Mouse (Mus musculus): ENCODE measurements around the gene Gcnt3.
A peak's percentile ranks its signal among the peaks of the same experiment; 100 is the strongest.

Gcnt3 gene

GRCm38 (mm10) chr9:70007506-70008248 is 30.2 kb downstream of the Gcnt3 start:
- no peak for DNase-seq (ENCODE audit: extremely low spot score, low read depth, low spot score)

- DNase-seq (ENCODE audit: extremely low spot score, low read depth, low spot score), result no peak
Observed at GRCm38 (mm10) chr9:70006984-70007383, 30.9 kb downstream of the Gcnt3 start.

- no peak for DNase-seq (ENCODE audit: extremely low spot score, low read depth, low spot score)
Observed at GRCm38 (mm10) chr9:70003516-70003915, 34.4 kb downstream of the Gcnt3 start.

- DNase-seq (ENCODE audit: extremely low spot score, low read depth, low spot score), result no peak
Observed at GRCm38 (mm10) chr9:69999318-69999717, 38.6 kb downstream of the Gcnt3 start.

GRCm38 (mm10) chr9:69994547-69994946 is 43.3 kb downstream of the Gcnt3 start:
- DNase-seq (ENCODE audit: extremely low spot score, low read depth, low spot score), result no peak

GRCm38 (mm10) chr9:69993479-69993878 is 44.4 kb downstream of the Gcnt3 start:
- no peak for DNase-seq (ENCODE audit: extremely low spot score, low read depth, low spot score)

GRCm38 (mm10) chr9:69992841-69993277 is 45.0 kb downstream of the Gcnt3 start:
- DNase-seq (ENCODE audit: extremely low spot score, low read depth, low spot score), result no peak

- DNase-seq (ENCODE audit: extremely low spot score, low read depth, low spot score), result no peak
Observed at GRCm38 (mm10) chr9:69990346-69990745, 47.5 kb downstream of the Gcnt3 start.

- DNase-seq (ENCODE audit: extremely low spot score, low read depth, low spot score), result peak; percentile 57
Observed at GRCm38 (mm10) chr9:69989303-69990121, 48.4 kb downstream of the Gcnt3 start, which contains the start of gene Bnip2. Gene Bnip2, plus strand, starts transcription at chr9:69989466.

- no peak for DNase-seq (ENCODE audit: extremely low spot score, low read depth, low spot score)
Observed at GRCm38 (mm10) chr9:69988706-69989302, 49.1 kb downstream of the Gcnt3 start.

GRCm38 (mm10) chr9:69987579-69987978 is 50.3 kb downstream of the Gcnt3 start:
- peak; percentile 44 for DNase-seq (ENCODE audit: extremely low spot score, low read depth, low spot score)

- DNase-seq (ENCODE audit: extremely low spot score, low read depth, low spot score), result no peak
Observed at GRCm38 (mm10) chr9:69986571-69986970, 51.3 kb downstream of the Gcnt3 start.

- DNase-seq (ENCODE audit: extremely low spot score, low read depth, low spot score), result no peak
Observed at GRCm38 (mm10) chr9:69986063-69986462, 51.8 kb downstream of the Gcnt3 start.

GRCm38 (mm10) chr9:69985526-69985925 is 52.4 kb downstream of the Gcnt3 start:
- DNase-seq (ENCODE audit: extremely low spot score, low read depth, low spot score), result no peak
